Mouse (Mus musculus) E14TG2a.4 (cell line): ENCODE data around the gene Homer3.

Experiments
- CTCF ChIP-seq: conservative IDR thresholded peaks from 2 replicates; pipeline ENCODE4 v1.5.1; 2014; ENCODE audit warnings: low read length
- NANOG ChIP-seq: IDR thresholded peaks from 2 replicates; pipeline ENCODE4 v1.6.1; 2014; ENCODE audit warnings: borderline replicate concordance, low read length, mixed read lengths

DNA sequence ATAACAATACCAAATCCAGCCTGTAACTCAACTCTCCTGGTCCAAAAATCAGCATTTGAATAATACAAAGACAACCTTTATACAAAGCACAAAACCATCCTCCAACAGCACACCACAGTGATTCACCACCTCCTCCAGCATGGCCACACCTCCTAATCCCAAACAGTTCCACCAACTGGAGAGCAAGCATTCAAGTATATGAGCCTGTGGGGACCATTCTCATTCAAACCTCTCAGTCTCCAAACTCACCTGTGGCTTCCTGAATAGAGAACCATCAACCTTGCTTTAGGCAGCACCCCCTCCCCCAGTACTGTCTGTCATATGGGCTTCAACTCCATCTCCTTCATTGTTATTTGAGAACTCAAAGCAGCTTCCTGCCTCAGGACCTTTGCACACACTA lies 8.3 kb upstream of the Homer3 start:
- no peak for TF ChIP-seq CTCF
- TF ChIP-seq NANOG: peak; percentile 79; the same call in 1 of the 2 replicates
